Mouse (Mus musculus) midbrain, postnatal 0 days (tissue): ENCODE measurements at regions not wholly inside any gene's neighbourhood (a gene's known extent, or its start where the extent isn't known, plus 50 kb on each side); places are given as distances from the start of the nearest gene placed in this dataset.

Experiments
- ATAC-seq: fragments of 200-750 bp; cut with Nextera tagmentation; 2 replicates; pipeline ENCODE4 v1.8.0; 2017; ENCODE audit warnings: moderate number of reproducible peaks, mild to moderate bottlenecking, moderate TSS enrichment, moderate library complexity; ENCODE audit not compliant: low FRiP score
- DNase-seq: peaks from one replicate; pipeline ENCODE4 v3.0.0-alpha.2; 2015; ENCODE audit warnings: low spot score
- H3K27ac ChIP-seq: fragments of 300-500 bp; sonication (generic); 2 replicates; pipeline ENCODE4 v1.5.1; 2014; ENCODE audit warnings: low read depth, mild to moderate bottlenecking, low read length, mixed read lengths
- H3K27me3 ChIP-seq: fragments of 300-500 bp; sonication (generic); 2 replicates; pipeline ENCODE4 v1.6.1; 2014; ENCODE audit warnings: low read length, control low read depth, mixed read lengths; ENCODE audit not compliant: insufficient read depth
- H3K36me3 ChIP-seq: fragments of 300-500 bp; sonication (generic); 2 replicates; pipeline ENCODE4 v1.6.1; 2014; ENCODE audit warnings: low read length, control low read depth, mixed read lengths; ENCODE audit not compliant: insufficient read depth
- H3K4me1 ChIP-seq: fragments of 300-500 bp; sonication (generic); 2 replicates; pipeline ENCODE4 v1.6.1; 2014; ENCODE audit warnings: mild to moderate bottlenecking, control low read depth, antibody characterized with exemption, low read length, mixed read lengths; ENCODE audit not compliant: insufficient read depth
- H3K4me2 ChIP-seq: fragments of 300-500 bp; sonication (generic); 2 replicates; pipeline ENCODE4 v1.6.1; 2014; ENCODE audit warnings: low read depth, mild to moderate bottlenecking, low read length, mixed read lengths; ENCODE audit not compliant: poor library complexity, severe bottlenecking
- H3K4me3 ChIP-seq: fragments of 300-500 bp; sonication (generic); 2 replicates; pipeline ENCODE4 v1.5.1; 2014; ENCODE audit warnings: low read depth, mild to moderate bottlenecking, low read length, moderate library complexity
- H3K9ac ChIP-seq: fragments of 300-500 bp; sonication (generic); replicated peaks from 2 replicates; pipeline ENCODE4 v1.6.1; 2014; ENCODE audit warnings: mild to moderate bottlenecking, low read length, moderate library complexity, mixed read lengths; ENCODE audit not compliant: poor library complexity, severe bottlenecking
- H3K9me3 ChIP-seq: fragments of 300-500 bp; sonication (generic); 2 replicates; pipeline ENCODE4 v1.6.1; 2016; ENCODE audit warnings: low read length, control low read depth
- CTCF ChIP-seq: IDR thresholded peaks from 2 replicates; pipeline ENCODE4 v1.5.1; 2016; ENCODE audit warnings: antibody characterized with exemption, mild to moderate bottlenecking
- WGBS: fragments of 180-500 bp; shearing (Covaris S2); extraction: QIAGEN DNeasy Blood & Tissue Kit; methylation state at CpG from one replicate; pipeline ENCODE4 v1.1.7; 2014; 5-methylcytosine and 5-hydroxymethylcytosine counted together

GRCm38 (mm10) chr3:15186731-15187130 is 145.4 kb downstream of the Gm9733 start:
- no peak for ATAC-seq
- no peaks in the 10 kb centered on the region for H3K36me3 ChIP-seq
- no peak overlapping the region for H3K4me3 ChIP-seq
- H3K27ac ChIP-seq: no peak overlapping the region
- H3K4me1 ChIP-seq: no peaks in the 10 kb centered on the region
- 84% methylated on average over 3 of the region's 3 CpGs for WGBS
- no peak for TF ChIP-seq CTCF
- no peak overlapping the region for H3K9ac ChIP-seq
- H3K27me3 ChIP-seq: no peaks in the 10 kb centered on the region
- no peak for DNase-seq
- no peaks in the 10 kb centered on the region for H3K9me3 ChIP-seq
- H3K4me2 ChIP-seq: no peak overlapping the region

- no peak overlapping the region for H3K27ac ChIP-seq
- peak; percentile 99 for TF ChIP-seq CTCF
- peak; percentile 88 for ATAC-seq
- H3K4me1 ChIP-seq: no peaks in the 10 kb centered on the region
- H3K4me3 ChIP-seq: no peak overlapping the region
- WGBS: 1% methylated on average over 7 of the region's 7 CpGs
- no peaks in the 10 kb centered on the region for H3K27me3 ChIP-seq
- no peak overlapping the region for H3K9ac ChIP-seq
- peak; percentile 91 for DNase-seq
- no peaks in the 10 kb centered on the region for H3K36me3 ChIP-seq
- H3K4me2 ChIP-seq: peak overlapping the region; percentile 22; the same call in 1 of the 2 replicates
- no peaks in the 10 kb centered on the region for H3K9me3 ChIP-seq
Measured at GRCm38 (mm10) chr3:15194362-15194761, 137.7 kb downstream of the Gm9733 start.

DNA sequence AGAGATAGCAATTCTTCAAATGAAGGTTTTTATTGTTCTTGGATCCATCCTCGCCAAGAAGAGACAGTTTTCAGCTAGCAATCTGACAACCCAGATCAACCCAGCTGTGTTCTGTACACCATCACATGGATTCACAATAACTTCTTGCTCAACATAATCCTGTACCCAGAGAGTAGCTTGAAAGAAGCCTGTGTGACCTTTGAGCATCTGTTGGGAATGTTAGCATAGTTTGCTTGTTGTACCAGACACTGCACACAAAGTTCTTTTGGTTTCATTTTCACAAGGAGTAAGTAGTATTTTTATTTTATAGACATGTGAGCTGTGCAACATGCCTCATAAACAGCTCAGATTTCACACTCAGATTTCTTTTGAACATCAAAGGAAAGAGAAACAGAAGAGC is 136.0 kb downstream of the Gm9733 start:
- Histone ChIP-seq H3K27me3 (no peaks in the 10 kb centered on the region), H3K36me3 (no peaks in the 10 kb centered on the region), H3K9ac (no peak overlapping the region), H3K9me3 (no peaks in the 10 kb centered on the region), H3K4me2 (no peak overlapping the region), H3K4me1 (no peaks in the 10 kb centered on the region), H3K27ac (no peak overlapping the region), H3K4me3 (no peak overlapping the region)
- 71% methylated on average over 1 of the region's 1 CpGs for WGBS
- ATAC-seq (no peak), DNase-seq (no peak)
- TF ChIP-seq CTCF: no peak

DNA sequence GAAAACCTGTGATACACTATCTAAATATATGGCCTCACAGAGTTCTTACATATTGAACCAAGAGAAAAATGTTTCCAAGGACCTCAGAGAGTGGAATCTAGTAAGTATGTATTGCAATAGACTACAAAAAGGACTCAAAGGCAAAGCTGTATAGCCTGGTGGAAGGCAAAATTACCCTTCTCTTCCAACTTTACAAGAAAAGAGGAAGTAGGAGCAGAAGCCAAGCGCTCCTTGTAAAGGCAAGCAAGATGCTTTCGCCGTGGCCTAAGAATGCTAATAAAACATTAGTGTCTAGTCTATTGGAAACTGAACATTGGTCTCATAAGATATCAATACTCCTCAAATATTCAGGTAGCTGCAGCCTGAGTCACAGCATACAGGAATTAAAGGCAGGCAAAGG is 134.0 kb downstream of the Gm9733 start:
- TF ChIP-seq CTCF: no peak
- no peak for DNase-seq
- Histone ChIP-seq H3K9me3 (no peaks in the 10 kb centered on the region), H3K4me3 (no peak overlapping the region), H3K36me3 (no peaks in the 10 kb centered on the region), H3K27me3 (no peaks in the 10 kb centered on the region), H3K4me1 (no peaks in the 10 kb centered on the region), H3K27ac (no peak overlapping the region), H3K4me2 (no peak overlapping the region), H3K9ac (no peak overlapping the region)
- WGBS: 86% methylated on average over 3 of the region's 3 CpGs
- ATAC-seq: no peak

DNA sequence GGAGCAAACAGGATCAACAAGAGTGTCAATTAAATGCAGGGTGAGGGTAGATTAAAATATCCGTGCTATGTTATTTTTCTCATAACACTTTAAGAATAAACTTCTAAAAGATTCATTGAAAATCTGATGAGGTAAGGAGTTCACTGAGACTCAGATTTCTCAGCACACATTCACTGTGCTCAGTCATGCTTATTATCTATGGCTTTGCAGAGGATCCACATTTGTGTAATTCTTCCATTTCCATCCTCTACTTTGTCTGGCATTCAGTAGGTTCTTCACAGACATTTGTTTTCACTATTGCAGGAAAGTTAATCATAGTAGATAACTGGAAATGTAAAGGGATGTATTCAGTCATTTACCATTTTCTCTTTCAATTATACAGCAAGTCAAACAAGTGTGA is 131.8 kb downstream of the Gm9733 start:
- WGBS: 55% methylated on average over 1 of the region's 1 CpGs
- ATAC-seq: no peak
- Histone ChIP-seq H3K4me1 (no peaks in the 10 kb centered on the region), H3K4me3 (no peak overlapping the region), H3K27me3 (no peaks in the 10 kb centered on the region), H3K36me3 (no peaks in the 10 kb centered on the region), H3K27ac (no peak overlapping the region), H3K9me3 (no peaks in the 10 kb centered on the region), H3K4me2 (no peak overlapping the region), H3K9ac (no peak overlapping the region)
- no peak for TF ChIP-seq CTCF
- DNase-seq: no peak

- no peak for DNase-seq
- H3K27me3 ChIP-seq: no peaks in the 10 kb centered on the region
- H3K4me2 ChIP-seq: no peak overlapping the region
- no peak overlapping the region for H3K4me3 ChIP-seq
- H3K4me1 ChIP-seq: no peaks in the 10 kb centered on the region
- no peak overlapping the region for H3K9ac ChIP-seq
- no peak for ATAC-seq
- H3K27ac ChIP-seq: no peak overlapping the region
- no peaks in the 10 kb centered on the region for H3K9me3 ChIP-seq
- no peak for TF ChIP-seq CTCF
- no peaks in the 10 kb centered on the region for H3K36me3 ChIP-seq
Measured at GRCm38 (mm10) chr3:15200990-15201389, 131.1 kb downstream of the Gm9733 start.

DNA sequence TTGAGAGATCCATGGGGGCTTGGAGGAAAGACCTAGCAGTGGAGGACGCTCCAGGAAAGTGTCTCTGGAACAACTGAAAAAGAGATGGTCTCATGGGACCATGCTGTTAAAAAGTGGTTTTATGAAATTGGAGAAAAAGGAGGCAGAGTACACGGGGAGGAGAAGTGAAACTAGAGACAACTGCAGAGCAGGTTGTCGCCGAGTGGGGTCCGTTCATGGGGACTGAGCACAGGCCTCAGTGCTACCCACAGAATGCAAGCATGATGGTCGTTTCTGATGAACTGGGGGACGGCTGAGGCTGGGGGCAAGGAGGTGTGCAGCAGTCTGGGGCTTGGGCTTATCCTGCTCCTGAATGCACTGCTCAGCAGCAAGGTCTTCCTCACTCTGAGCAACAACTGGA is 129.3 kb downstream of the Gm9733 start:
- Histone ChIP-seq H3K4me1 (no peaks in the 10 kb centered on the region), H3K36me3 (no peaks in the 10 kb centered on the region), H3K9ac (no peak overlapping the region), H3K4me2 (no peak overlapping the region), H3K4me3 (no peak overlapping the region), H3K9me3 (no peaks in the 10 kb centered on the region), H3K27ac (no peak overlapping the region), H3K27me3 (no peaks in the 10 kb centered on the region)
- 90% methylated on average over 7 of the region's 7 CpGs for WGBS
- TF ChIP-seq CTCF: no peak
- no peak for DNase-seq
- no peak for ATAC-seq
